In genomic region chr2:49276017-49276722, GRCm38 (mm10) we compare ENCODE assay signal across 14 mouse cellular contexts.
"Had no signal": no experiment of that assay in that cellular context is flagged by ENCODE, and none has a peak within 500 bp of the region (broad histone marks: within the 10 kb centered on the region; RNA-seq: fewer than 3 reads in every experiment).

No protein-coding gene starts in this region.

- H3K27me3 ChIP-seq: liver, embryonic 12.5 days; midbrain, embryonic 13.5 days; neural tube, embryonic 13.5 days had no signal

- ATAC-seq: liver, embryonic 12.5 days; midbrain, embryonic 13.5 days had no signal

- H3K4me2 ChIP-seq: liver, embryonic 12.5 days; midbrain, embryonic 13.5 days; neural tube, embryonic 13.5 days had no signal

- H3K36me3 ChIP-seq: limb, embryonic 10.5 days; liver, embryonic 12.5 days had no signal

- H3K9ac ChIP-seq: liver, embryonic 12.5 days; midbrain, embryonic 13.5 days; neural tube, embryonic 13.5 days had no signal

- H3K9me3 ChIP-seq: limb, embryonic 10.5 days; liver, embryonic 12.5 days; midbrain, embryonic 13.5 days; neural tube, embryonic 13.5 days had no signal

- H3K4me1 ChIP-seq: liver, embryonic 12.5 days had no signal

- H3K27ac ChIP-seq: layer of hippocampus, adult 2 months; limb, embryonic 10.5 days; liver, embryonic 12.5 days; macrophage; midbrain, embryonic 13.5 days; neural tube, embryonic 13.5 days had no signal

- H3K4me3 ChIP-seq: layer of hippocampus, adult 2 months; limb, embryonic 10.5 days; liver, embryonic 12.5 days; midbrain, embryonic 13.5 days; myocyte; neural tube, embryonic 13.5 days had no signal

- DNase-seq: kidney, adult 11 months; kidney, adult 9 months; kidney, postnatal 10 days; kidney, postnatal 4 days; right cerebral cortex, adult 18-20 months; right cerebral cortex, postnatal 25 days; thymus, postnatal 36 days had no signal
